Mouse (Mus musculus) olfactory bulb, adult 2 months (tissue): ENCODE measurements around the gene Fitm1. TPM values are rescaled to one million over a fixed set of nuclear protein-coding genes. Genes with fewer than 3 reads are reported as not detected.

Experiments used
- H3K27ac ChIP-seq: fragments of 200-500 bp; 2 replicates; pipeline ENCODE4 v1.5.1; 2012; ENCODE audit warnings: low read depth, low read length; ENCODE audit not compliant: insufficient read depth
- H3K4me1 ChIP-seq: fragments of 200-500 bp; 2 replicates; pipeline ENCODE4 v1.6.1; 2012; ENCODE audit warnings: low read length; ENCODE audit not compliant: control insufficient read depth, insufficient read depth
- H3K4me3 ChIP-seq: fragments of 200-500 bp; 2 replicates; pipeline ENCODE4 v1.5.1; 2012; ENCODE audit warnings: mild to moderate bottlenecking, low read depth, low read length, moderate library complexity; ENCODE audit not compliant: insufficient read depth
- CTCF ChIP-seq: fragments of 200-500 bp; IDR thresholded peaks from 2 replicates; pipeline ENCODE4 v1.5.1; 2012; ENCODE audit warnings: low read depth, mild to moderate bottlenecking, low read length, moderate library complexity; ENCODE audit not compliant: insufficient read depth
- POLR2A ChIP-seq: fragments of 200-500 bp; IDR thresholded peaks from 2 replicates; pipeline ENCODE4 v1.6.1; 2012; ENCODE audit warnings: mild to moderate bottlenecking, low read depth, low read length, moderate library complexity; ENCODE audit not compliant: insufficient read depth
- WGBS: fragments of 180-500 bp; shearing (Covaris S2); methylation state at CpG from one replicate; pipeline ENCODE4 v1.1.7; 2018; 5-methylcytosine and 5-hydroxymethylcytosine counted together
- polyA plus RNA-seq: library from polyadenylated mRNA; stranded (reverse); fragments of >200 nt; gene quantifications from 2 replicates; pipeline ENCODE4 v1.2.4, GENCODE M21; 2012; ENCODE audit warnings: low replicate concordance; ENCODE audit not compliant: missing spikeins, insufficient read depth, insufficient read length

Fitm1 gene
- not detected in 2 replicates for polyA plus RNA-seq

- 77% methylated on average over 8 of the region's 8 CpGs for WGBS
- TF ChIP-seq CTCF = no peak
- no peak for TF ChIP-seq POLR2A
- no peak within 1 kb of the TSS for H3K4me3 ChIP-seq
- peaks cover 8% of the 10 kb centered on the region for H3K4me1 ChIP-seq
- H3K27ac ChIP-seq = no peak within 1 kb of the TSS
Observed at GRCm38 (mm10) chr14:55575302-55575701, at the start of gene Fitm1. Fitm1 (plus strand) TSS chr14:55575617.

- Histone ChIP-seq H3K4me1 (no peaks in the 10 kb centered on the region), H3K27ac (no peak overlapping the region), H3K4me3 (no peak overlapping the region)
- WGBS = 75% methylated on average over 2 of the region's 2 CpGs
- no peak for TF ChIP-seq CTCF
- TF ChIP-seq POLR2A = no peak
Observed at GRCm38 (mm10) chr14:55526674-55527073, 48.7 kb upstream of the Fitm1 start.

- no peaks in the 10 kb centered on the region for H3K4me1 ChIP-seq
- TF ChIP-seq CTCF (no peak), POLR2A (no peak)
Observed at GRCm38 (mm10) chr14:55527940-55528339, 47.5 kb upstream of the Fitm1 start.

DNA sequence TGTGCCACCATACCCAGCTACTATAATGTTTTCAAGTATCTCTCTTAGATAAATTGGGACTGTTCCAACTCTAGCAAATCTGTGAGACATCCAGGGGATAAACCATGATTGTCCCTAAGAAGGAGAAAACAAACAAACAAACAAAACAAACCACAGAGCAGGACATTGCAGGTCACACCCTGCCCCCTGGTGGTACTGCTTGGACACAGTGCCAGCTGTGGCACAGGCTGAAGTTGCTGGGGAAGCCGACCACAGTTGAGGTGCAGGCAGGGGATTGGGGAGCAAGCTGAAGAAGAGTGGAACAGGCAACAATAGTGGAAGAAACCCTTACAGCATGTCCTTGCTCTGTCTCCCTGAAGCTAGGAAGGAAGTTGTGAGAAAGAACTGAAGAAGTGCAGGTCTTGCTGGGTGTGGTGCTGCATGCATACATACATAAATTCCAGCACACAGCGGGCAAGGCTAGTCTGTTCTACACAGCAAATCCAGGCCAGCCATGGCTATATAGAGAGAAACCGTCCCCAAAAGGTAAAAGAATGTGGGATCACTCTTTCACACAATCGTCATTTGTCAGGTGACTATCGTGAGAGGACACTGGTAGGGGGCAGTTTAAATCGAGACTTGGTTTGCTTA, 39.2 kb upstream of the Fitm1 start:
- H3K4me1 ChIP-seq = peaks cover 7% of the 10 kb centered on the region; the same call in 1 of the 2 replicates
- TF ChIP-seq POLR2A (no peak), CTCF (peak; percentile 68)

More at GRCm38 (mm10) chr14:55527940-55528339, 47.5 kb upstream of the Fitm1 start:
- Histone ChIP-seq H3K27ac (no peak overlapping the region), H3K4me3 (no peak overlapping the region)
- 15% methylated on average over 3 of the region's 3 CpGs for WGBS

DNA sequence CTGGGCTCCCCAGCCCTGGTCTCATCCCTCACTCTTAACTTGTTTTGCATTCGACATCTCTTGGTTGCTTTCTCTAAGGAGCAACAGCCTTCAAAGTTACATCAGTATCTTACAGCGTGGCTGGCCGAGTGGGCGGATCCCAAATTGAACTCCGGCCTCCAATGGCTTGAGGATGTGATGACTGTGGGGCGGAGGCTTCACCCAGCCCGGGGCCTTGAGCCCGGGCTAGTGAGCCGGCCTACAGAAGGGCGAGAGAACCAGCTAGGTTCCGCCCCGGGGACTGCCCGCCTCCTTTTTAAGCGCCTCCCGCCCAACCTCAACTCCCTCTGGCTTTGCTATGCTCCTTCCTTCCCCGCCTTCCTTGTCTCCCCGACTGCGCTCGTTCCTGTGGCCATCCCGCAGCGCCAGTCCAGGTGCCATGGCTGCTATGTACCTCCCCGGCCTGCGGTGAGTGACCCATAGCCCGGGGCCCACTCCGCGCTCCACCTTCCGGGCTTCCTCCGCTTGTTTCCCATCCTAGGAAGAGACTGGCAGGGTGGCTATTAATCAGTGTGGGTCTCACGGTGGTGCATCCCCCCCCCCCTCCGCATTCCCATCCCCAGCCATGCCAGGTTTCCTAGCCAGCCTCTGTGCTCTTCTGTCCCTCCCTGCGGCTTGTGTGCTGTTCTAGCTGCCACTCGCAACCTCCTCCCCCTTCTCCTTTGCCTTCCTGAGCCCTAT, 35.2 kb upstream of the Fitm1 start, which contains the start of gene Pck2:
Gene Pck2, plus strand, starts transcription at position 200 of the 720 bp plus-strand sequence.
- no peak for TF ChIP-seq CTCF
- peak; percentile 52 for TF ChIP-seq POLR2A
- H3K4me3 ChIP-seq = peak within 1 kb of the TSS; percentile 68
- WGBS = 0% methylated on average over 29 of the region's 32 CpGs
- H3K27ac ChIP-seq = peak within 1 kb of the TSS; percentile 86
- peaks cover 18% of the 10 kb centered on the region for H3K4me1 ChIP-seq

More for the DNA sequence above, 39.2 kb upstream of the Fitm1 start:
- 60% methylated on average over 6 of the region's 6 CpGs for whole genome bisulfite sequencing
- no peak overlapping the region for H3K27ac ChIP-seq
- no peak overlapping the region for H3K4me3 ChIP-seq

GRCm38 (mm10) chr14:55540787-55541321, 34.6 kb upstream of the Fitm1 start:
- Histone ChIP-seq H3K4me1 (peaks cover 18% of the 10 kb centered on the region), H3K4me3 (peak overlapping the region; percentile 68), H3K27ac (peak overlapping the region; percentile 86)
- whole genome bisulfite sequencing = 6% methylated on average over 10 of the region's 10 CpGs
- no peak for TF ChIP-seq POLR2A
- no peak for TF ChIP-seq CTCF

DNA sequence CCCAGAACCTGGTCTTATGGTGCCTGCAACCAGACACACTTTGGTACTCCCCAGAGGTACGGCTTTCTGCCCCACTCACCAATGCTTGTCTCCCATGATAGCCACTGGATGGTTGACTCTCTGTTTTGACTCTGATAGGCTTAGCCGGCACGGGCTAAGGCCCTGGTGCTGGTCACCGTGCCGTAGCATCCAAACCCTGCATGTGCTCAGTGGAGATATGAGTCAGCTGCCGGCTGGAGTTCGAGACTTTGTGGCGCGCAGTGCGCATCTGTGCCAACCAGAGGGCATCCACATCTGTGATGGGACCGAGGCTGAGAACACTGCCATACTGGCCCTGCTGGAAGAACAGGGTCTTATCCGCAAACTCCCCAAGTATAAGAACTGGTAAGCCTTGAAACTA, 33.1 kb upstream of the Fitm1 start:
- H3K27ac ChIP-seq = no peak overlapping the region
- no peak overlapping the region for H3K4me3 ChIP-seq
- WGBS = 87% methylated on average over 12 of the region's 12 CpGs
- TF ChIP-seq POLR2A (no peak), CTCF (no peak)
- H3K4me1 ChIP-seq = peaks cover 18% of the 10 kb centered on the region

GRCm38 (mm10) chr14:55544334-55544733, 31.1 kb upstream of the Fitm1 start:
- no peak overlapping the region for H3K4me3 ChIP-seq
- 39% methylated on average over 9 of the region's 9 CpGs for WGBS
- TF ChIP-seq POLR2A (no peak), CTCF (no peak)
- no peak overlapping the region for H3K27ac ChIP-seq
- peaks cover 18% of the 10 kb centered on the region for H3K4me1 ChIP-seq

- Histone ChIP-seq H3K27ac (no peak overlapping the region), H3K4me1 (no peaks in the 10 kb centered on the region), H3K4me3 (no peak overlapping the region)
- 69% methylated on average over 6 of the region's 6 CpGs for WGBS
- TF ChIP-seq CTCF (no peak), POLR2A (no peak)
Observed at GRCm38 (mm10) chr14:55550191-55550590, 25.2 kb upstream of the Fitm1 start.
